Mouse (Mus musculus) CD8-positive naive resting alpha-beta T cell, adult 2 months (primary cell): ENCODE results near the gene Vsir.

Experiments used
- DNase-seq, 2 experiments: peaks; one replicate each; pipeline ENCODE4 v3.0.0; 2022; ENCODE audit warnings: low read depth in 2 of 2, low spot score in 2 of 2

Vsir gene

GRCm38 (mm10) chr10:60346701-60347405, at the start of gene Vsir:
Vsir (plus strand) TSS chr10:60346851.
- DNase-seq: peak; percentile 77 to 85

GRCm38 (mm10) chr10:60299636-60300035, 47.0 kb upstream of the Vsir start:
- no peak for DNase-seq

GRCm38 (mm10) chr10:60303419-60303818, 43.2 kb upstream of the Vsir start:
- no peak for DNase-seq

- peak; percentile 67 to 73 for DNase-seq
Observed at GRCm38 (mm10) chr10:60304854-60305628, 41.6 kb upstream of the Vsir start.

GRCm38 (mm10) chr10:60310629-60311028, 36.0 kb upstream of the Vsir start:
- DNase-seq: no peak

- no peak for DNase-seq
Observed at GRCm38 (mm10) chr10:60313606-60314005, 33.0 kb upstream of the Vsir start.

GRCm38 (mm10) chr10:60316166-60316565, 30.5 kb upstream of the Vsir start:
- DNase-seq: no peak

- DNase-seq: no peak
Observed at GRCm38 (mm10) chr10:60328963-60329650, 17.5 kb upstream of the Vsir start.

GRCm38 (mm10) chr10:60334583-60334982, 12.1 kb upstream of the Vsir start:
- no peak for DNase-seq

GRCm38 (mm10) chr10:60335021-60335420, 11.6 kb upstream of the Vsir start:
- no peak for DNase-seq

GRCm38 (mm10) chr10:60341528-60341927, 5.1 kb upstream of the Vsir start:
- no peak for DNase-seq

GRCm38 (mm10) chr10:60344111-60344510, 2.5 kb upstream of the Vsir start:
- no peak for DNase-seq

GRCm38 (mm10) chr10:60346056-60346455, 595 bp upstream of the Vsir start:
- peak; percentile 33 to 59 for DNase-seq

- DNase-seq: no peak
Observed at GRCm38 (mm10) chr10:60347768-60348610, 1.3 kb downstream of the Vsir start.

GRCm38 (mm10) chr10:60349056-60349455, 2.4 kb downstream of the Vsir start:
- no peak for DNase-seq

GRCm38 (mm10) chr10:60349644-60350043, 3.0 kb downstream of the Vsir start:
- no peak for DNase-seq

- DNase-seq: no peak
Observed at GRCm38 (mm10) chr10:60350077-60350804, 3.6 kb downstream of the Vsir start.

GRCm38 (mm10) chr10:60350805-60351167, 4.1 kb downstream of the Vsir start:
- peak; percentile 80 to 89 for DNase-seq

GRCm38 (mm10) chr10:60351248-60351647, 4.6 kb downstream of the Vsir start:
- DNase-seq: no peak

GRCm38 (mm10) chr10:60351761-60352455, 5.3 kb downstream of the Vsir start:
- DNase-seq: peak; percentile 83 to 84
